Mouse (Mus musculus) retina, adult 2 months (tissue): Measurements from ENCODE around the gene Tbc1d10c.

Experiments used
- DNase-seq: peaks from one replicate; pipeline ENCODE4 v3.0.0-alpha.2; 2012; ENCODE audit warnings: low read depth, low spot score

The Tbc1d10c gene

GRCm38 (mm10) chr19:4159049-4159448 is 32.0 kb downstream of the Tbc1d10c start:
- DNase-seq = no peak

GRCm38 (mm10) chr19:4156771-4157170 is 34.3 kb downstream of the Tbc1d10c start:
- no peak for DNase-seq

GRCm38 (mm10) chr19:4156073-4156579 is 35.0 kb downstream of the Tbc1d10c start:
- DNase-seq = no peak

- DNase-seq = no peak
Measured at GRCm38 (mm10) chr19:4155223-4156072, 35.6 kb downstream of the Tbc1d10c start.

GRCm38 (mm10) chr19:4154437-4155222 is 36.5 kb downstream of the Tbc1d10c start:
- DNase-seq = no peak

- peak; percentile 61 for DNase-seq
Measured at GRCm38 (mm10) chr19:4153232-4153654, 37.8 kb downstream of the Tbc1d10c start, which contains the start of gene Ptprcap. Ptprcap (plus strand) TSS chr19:4153604.

- no peak for DNase-seq
Measured at GRCm38 (mm10) chr19:4152445-4153231, 38.4 kb downstream of the Tbc1d10c start.

- DNase-seq = no peak
Measured at GRCm38 (mm10) chr19:4151898-4152297, 39.2 kb downstream of the Tbc1d10c start.

- DNase-seq = no peak
Measured at GRCm38 (mm10) chr19:4151488-4151860, 39.6 kb downstream of the Tbc1d10c start.

- DNase-seq = no peak
Measured at GRCm38 (mm10) chr19:4150567-4151487, 40.3 kb downstream of the Tbc1d10c start.

GRCm38 (mm10) chr19:4149764-4150461 is 41.2 kb downstream of the Tbc1d10c start:
- DNase-seq = no peak

GRCm38 (mm10) chr19:4149283-4149682 is 41.8 kb downstream of the Tbc1d10c start:
- DNase-seq = no peak

- no peak for DNase-seq
Measured at GRCm38 (mm10) chr19:4148819-4149218, 42.3 kb downstream of the Tbc1d10c start.

GRCm38 (mm10) chr19:4148491-4148806 is 42.6 kb downstream of the Tbc1d10c start, which contains the start of gene Coro1b:
Coro1b (plus strand) TSS chr19:4148619.
- peak; percentile 75 for DNase-seq

GRCm38 (mm10) chr19:4147782-4148490 is 43.1 kb downstream of the Tbc1d10c start:
- DNase-seq = no peak

GRCm38 (mm10) chr19:4147022-4147405 is 44.1 kb downstream of the Tbc1d10c start:
- DNase-seq = no peak

- DNase-seq = no peak
Measured at GRCm38 (mm10) chr19:4146366-4147021, 44.6 kb downstream of the Tbc1d10c start.

GRCm38 (mm10) chr19:4145936-4146335 is 45.1 kb downstream of the Tbc1d10c start:
- no peak for DNase-seq
